Mouse (Mus musculus) retina, embryonic 14.5 days (tissue): ENCODE measurements around the gene Ramp1.

Experiments used
- DNase-seq: peaks from one replicate; pipeline ENCODE4 v3.0.0-alpha.2; 2015; ENCODE audit warnings: low spot score

Gene Ramp1

GRCm38 (mm10) chr1:91201122-91201521, 21.5 kb downstream of the Ramp1 start:
- DNase-seq: no peak

- DNase-seq: peak; percentile 52
Observed at GRCm38 (mm10) chr1:91204221-91204765, 24.7 kb downstream of the Ramp1 start.

GRCm38 (mm10) chr1:91205651-91206050, 26.0 kb downstream of the Ramp1 start:
- DNase-seq: no peak

- no peak for DNase-seq
Observed at GRCm38 (mm10) chr1:91206336-91206735, 26.7 kb downstream of the Ramp1 start.

- no peak for DNase-seq
Observed at GRCm38 (mm10) chr1:91206873-91207272, 27.3 kb downstream of the Ramp1 start.

GRCm38 (mm10) chr1:91207334-91208074, 27.9 kb downstream of the Ramp1 start:
- no peak for DNase-seq

DNA sequence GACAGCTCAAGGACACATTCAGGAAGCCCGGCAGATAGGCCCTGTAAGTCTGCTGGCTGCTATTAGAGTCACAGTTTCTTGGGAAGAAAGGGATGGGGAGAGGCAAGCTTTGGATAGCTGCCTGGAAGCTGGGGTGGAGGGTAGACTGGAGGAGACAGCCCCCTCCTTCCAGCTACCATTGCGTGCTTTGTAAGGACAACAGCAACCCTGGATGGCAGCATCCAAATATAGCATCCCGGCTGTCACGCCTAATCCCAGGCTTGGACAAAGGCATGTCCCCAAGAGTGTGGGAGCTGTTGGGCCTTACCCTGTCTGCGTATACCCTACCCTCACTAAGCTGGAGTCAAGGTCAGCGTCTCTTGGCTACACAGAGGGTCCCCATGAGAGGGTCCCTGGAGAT, 29.7 kb downstream of the Ramp1 start:
- no peak for DNase-seq

- no peak for DNase-seq
Observed at GRCm38 (mm10) chr1:91209785-91210184, 30.2 kb downstream of the Ramp1 start.

GRCm38 (mm10) chr1:91211099-91211498, 31.5 kb downstream of the Ramp1 start:
- peak; percentile 88 for DNase-seq

- DNase-seq: no peak
Observed at GRCm38 (mm10) chr1:91211591-91212008, 32.0 kb downstream of the Ramp1 start.

DNA sequence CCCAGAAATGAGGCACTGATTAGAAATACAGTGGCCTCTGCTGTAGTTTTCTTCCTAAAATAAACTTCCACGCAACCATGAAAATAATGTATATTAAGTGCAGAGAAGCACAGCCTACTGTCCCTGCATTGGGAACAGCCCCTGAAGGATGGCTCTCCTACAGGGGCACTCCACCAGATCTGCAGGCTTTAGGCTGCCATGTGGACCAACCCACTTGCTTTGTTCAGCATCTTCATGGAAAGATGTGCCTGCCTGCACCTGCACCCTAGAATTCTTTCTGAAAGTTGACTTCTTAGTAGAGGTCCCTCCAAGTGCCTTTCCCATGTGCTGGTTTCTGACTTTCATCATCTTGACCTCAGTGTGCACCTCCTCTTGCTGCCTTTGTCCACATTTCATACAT, 35.6 kb downstream of the Ramp1 start:
- no peak for DNase-seq

- DNase-seq: no peak
Observed at GRCm38 (mm10) chr1:91215981-91216380, 36.4 kb downstream of the Ramp1 start.

GRCm38 (mm10) chr1:91216504-91217267, 37.1 kb downstream of the Ramp1 start:
- DNase-seq: peak; percentile 15

- DNase-seq: no peak
Observed at GRCm38 (mm10) chr1:91219641-91220321, 40.2 kb downstream of the Ramp1 start.

- DNase-seq: no peak
Observed at GRCm38 (mm10) chr1:91220322-91220672, 40.7 kb downstream of the Ramp1 start.

- DNase-seq: no peak
Observed at GRCm38 (mm10) chr1:91226562-91226961, 46.9 kb downstream of the Ramp1 start.

DNA sequence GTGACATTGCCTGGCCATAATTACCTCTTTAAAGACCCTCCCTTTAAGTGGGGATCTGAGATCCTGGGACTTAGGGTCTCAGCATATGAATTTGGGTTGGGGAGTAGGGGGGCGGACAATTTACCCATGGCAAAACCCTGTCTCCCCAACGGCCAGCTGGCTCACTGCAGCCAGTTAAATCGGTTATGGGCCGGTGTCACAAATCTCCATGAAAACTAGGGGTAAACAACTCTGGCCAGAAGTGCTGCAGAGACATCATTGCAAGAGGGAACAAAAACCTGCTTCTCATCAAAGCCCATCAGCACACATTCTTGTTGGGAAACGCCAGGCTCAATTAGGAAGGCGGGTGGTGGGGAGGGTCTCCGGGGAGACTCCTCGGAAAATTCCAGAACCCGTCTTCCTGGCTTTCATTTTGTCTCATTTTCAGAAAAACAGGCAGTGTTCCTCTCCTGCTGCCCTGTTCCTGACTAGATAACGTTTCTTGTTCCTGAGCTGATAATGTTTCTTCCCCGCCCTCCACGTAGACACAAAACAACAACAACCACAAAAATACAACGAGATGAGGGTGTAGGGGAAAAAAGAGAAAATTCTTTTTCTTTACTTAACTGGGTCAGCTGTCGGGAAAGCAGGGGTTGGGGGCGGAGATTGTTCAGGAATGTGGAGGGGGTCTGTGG, 47.9 kb downstream of the Ramp1 start:
- peak; percentile 32 for DNase-seq

GRCm38 (mm10) chr1:91231142-91231541, 51.5 kb downstream of the Ramp1 start:
- no peak for DNase-seq

DNA sequence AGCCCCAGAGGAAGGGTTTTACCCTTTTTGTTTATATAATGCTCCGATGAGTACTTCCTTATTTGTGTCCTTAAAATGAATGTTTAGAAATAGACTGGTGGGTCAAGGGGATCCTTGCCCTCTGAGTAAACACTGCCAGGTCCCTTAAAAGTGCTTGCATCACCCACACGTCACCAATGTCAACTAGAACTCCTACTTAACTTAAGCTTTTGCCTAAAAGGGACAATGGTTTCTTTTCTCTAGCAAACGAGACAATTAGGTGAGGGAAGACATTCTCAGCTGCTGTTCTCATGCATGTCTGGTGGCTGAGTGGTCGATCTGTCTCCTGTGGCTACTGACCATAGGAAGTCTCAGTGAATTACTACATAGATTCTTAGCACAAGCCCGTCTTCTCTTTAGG, 52.3 kb downstream of the Ramp1 start:
- no peak for DNase-seq

DNA sequence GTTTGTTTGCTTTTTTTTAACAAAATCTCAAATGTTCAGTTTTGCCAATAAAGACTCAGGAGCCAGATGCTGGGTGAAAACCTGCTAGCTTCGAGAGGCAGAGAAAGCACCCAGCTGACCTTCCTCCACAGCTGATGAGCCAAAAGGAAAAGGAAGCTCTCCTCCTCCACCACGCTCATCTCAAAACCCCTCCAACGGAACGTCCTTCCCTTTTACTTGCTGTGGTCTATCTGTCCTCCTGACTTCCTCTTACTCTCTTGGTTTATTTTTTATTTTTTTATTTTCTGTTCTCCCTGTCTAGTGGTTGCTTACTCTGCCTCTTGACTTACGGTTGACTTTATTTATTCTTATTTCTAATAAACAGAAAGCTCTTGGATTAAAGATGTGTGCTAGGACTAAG, 55.8 kb downstream of the Ramp1 start:
- DNase-seq: no peak

- no peak for DNase-seq
Observed at GRCm38 (mm10) chr1:91237676-91238075, 58.1 kb downstream of the Ramp1 start.

GRCm38 (mm10) chr1:91239112-91239511, 59.5 kb downstream of the Ramp1 start:
- DNase-seq: peak; percentile 67
